Mouse (Mus musculus) midbrain, embryonic 10.5 days (tissue): ENCODE results near the gene A430005L14Rik. TPM values are rescaled to one million over a fixed set of nuclear protein-coding genes. Genes with fewer than 3 reads are reported as not detected.
"Not testable (repeated sequence)": the region's sequence is repeated elsewhere in the genome, so short reads cannot be mapped to it uniquely, and the experiment has no call there.

Source experiments
- DNase-seq: peaks from one replicate; pipeline ENCODE4 v3.0.0-alpha.2; 2017; ENCODE audit warnings: low spot score
- H3K27ac ChIP-seq: fragments of 300-500 bp; sonication (generic); replicated peaks from 2 replicates; pipeline ENCODE4 v1.5.1; 2016; ENCODE audit warnings: mild to moderate bottlenecking
- H3K27me3 ChIP-seq: fragments of 300-500 bp; sonication (generic); 2 replicates; pipeline ENCODE4 v1.6.1; 2016; ENCODE audit warnings: low read depth, mild to moderate bottlenecking; ENCODE audit not compliant: poor library complexity, severe bottlenecking
- H3K36me3 ChIP-seq: fragments of 300-500 bp; sonication (generic); 2 replicates; pipeline ENCODE4 v1.6.1; 2016; ENCODE audit warnings: mild to moderate bottlenecking, moderate library complexity
- H3K4me1 ChIP-seq: fragments of 300-500 bp; sonication (generic); 2 replicates; pipeline ENCODE4 v1.6.1; 2016
- H3K4me3 ChIP-seq: fragments of 300-500 bp; sonication (generic); 2 replicates; pipeline ENCODE4 v1.5.1; 2016; ENCODE audit warnings: mild to moderate bottlenecking, moderate library complexity
- H3K9me3 ChIP-seq: fragments of 300-500 bp; sonication (generic); replicated peaks from 2 replicates; pipeline ENCODE4 v1.6.1; 2016; ENCODE audit warnings: mild to moderate bottlenecking
- WGBS: fragments of 180-500 bp; shearing (Covaris S2); methylation state at CpG from one replicate; pipeline ENCODE4 v1.1.7; 2016; 5-methylcytosine and 5-hydroxymethylcytosine counted together
- polyA plus RNA-seq: library from polyadenylated mRNA; unstranded; fragments of >200 nt; fragmentation: Nextera tagmentation; extraction: Ambion mirVana; gene quantifications from 2 replicates; pipeline ENCODE4 v1.2.1, GENCODE M21; 2016

The A430005L14Rik gene
- 138 and 162 TPM in 2 replicates for polyA plus RNA-seq

DNA sequence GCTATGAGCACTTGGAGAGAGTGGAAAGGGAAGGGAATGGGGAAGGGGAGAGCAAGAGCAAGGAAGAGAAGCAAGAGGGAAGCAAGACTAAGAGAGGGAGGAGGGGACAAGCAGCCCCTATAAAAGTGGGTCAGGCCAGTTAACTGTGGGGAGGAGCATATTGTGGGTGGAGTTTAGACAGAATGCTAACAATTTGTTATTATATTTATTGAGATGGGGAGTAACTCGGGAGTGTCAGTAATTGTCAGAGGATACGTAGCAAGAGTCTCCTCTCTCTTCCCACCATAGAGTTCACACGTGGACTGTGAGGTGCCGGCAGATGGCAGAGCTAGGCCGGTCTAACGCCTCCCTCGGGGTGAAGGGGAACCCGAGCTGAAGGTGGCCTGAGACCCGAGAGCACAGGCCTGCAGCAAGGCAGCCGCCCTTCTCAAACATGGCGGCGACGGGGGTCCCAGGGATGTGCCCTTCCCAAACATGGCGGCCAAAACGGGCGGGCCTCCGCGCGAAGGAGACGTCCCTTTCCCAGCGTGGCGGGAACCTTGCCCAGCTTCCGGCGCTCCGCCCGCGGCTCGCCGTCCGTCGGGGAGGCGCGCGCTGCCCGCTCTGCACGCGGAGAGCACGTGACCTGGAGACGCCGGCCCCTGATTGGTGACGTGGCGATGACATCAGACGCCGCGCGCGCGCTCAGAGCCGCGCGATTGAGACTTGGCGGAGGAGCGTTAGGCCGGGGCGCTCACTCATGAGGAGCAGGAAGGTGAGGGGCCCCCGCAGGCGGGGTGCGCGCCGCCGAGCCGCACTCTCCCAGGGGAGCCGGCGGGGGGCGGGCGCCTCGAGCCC is at the start of gene A430005L14Rik:
Gene A430005L14Rik, plus strand, starts transcription at position 669 of the 837 bp plus-strand sequence.
- Histone ChIP-seq H3K27ac (peak within 1 kb of the TSS; percentile 94), H3K4me1 (peaks cover 24% of the 10 kb centered on the region), H3K36me3 (peaks cover 30% of the 10 kb centered on the region), H3K9me3 (no peaks in the 10 kb centered on the region), H3K27me3 (peaks cover 20% of the 10 kb centered on the region), H3K4me3 (peak within 1 kb of the TSS; percentile 90)
- peak; percentile 98 for DNase-seq
- WGBS, result 2% methylated on average over 67 of the region's 67 CpGs

DNA sequence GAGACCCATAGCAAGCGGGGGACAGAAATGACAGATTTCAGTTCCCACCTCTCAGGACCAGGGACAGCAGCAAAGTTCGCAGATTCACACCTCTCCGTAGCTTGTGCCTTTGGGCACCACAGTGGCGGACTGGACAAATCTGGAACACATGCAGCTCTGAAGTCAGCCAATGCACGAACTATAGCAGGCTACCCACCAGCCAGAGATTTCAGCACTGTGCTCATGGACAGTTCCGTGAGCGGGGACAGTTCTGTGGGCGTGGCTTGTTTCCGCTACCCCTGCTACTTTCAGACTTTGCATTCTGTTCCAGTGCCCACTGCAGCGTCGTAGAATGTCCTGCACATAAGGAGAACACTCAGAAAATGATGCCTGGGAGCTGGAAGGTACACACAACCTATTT is 49.5 kb upstream of the A430005L14Rik start:
- Histone ChIP-seq H3K4me1 (no peaks in the 10 kb centered on the region), H3K36me3 (no peaks in the 10 kb centered on the region), H3K9me3 (peaks cover 3% of the 10 kb centered on the region; the same call in 1 of the 2 replicates), H3K27ac (no peak overlapping the region), H3K4me3 (no peak overlapping the region), H3K27me3 (no peaks in the 10 kb centered on the region)
- peak; percentile 60 for DNase-seq
- 26% methylated on average over 11 of the region's 11 CpGs for WGBS

DNA sequence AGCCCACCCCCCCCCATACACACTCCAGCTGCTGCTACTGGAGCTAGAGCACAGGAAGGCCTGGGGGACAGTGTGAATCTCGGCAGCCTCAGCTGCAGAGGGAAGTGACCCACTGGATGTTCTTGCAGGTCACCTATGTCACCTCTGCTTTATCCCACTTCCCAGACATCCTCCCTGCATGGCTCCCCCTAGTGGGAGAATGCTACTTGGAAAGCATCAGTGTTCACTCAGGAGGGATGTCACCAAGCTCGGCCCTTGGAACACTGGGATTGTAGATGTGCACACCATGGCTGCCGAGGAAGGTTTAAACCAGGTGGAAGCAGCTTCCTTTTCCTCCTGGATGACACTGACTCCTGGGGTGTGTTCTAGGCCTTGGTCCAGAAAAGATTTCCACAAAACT is 43.4 kb upstream of the A430005L14Rik start:
- no peaks in the 10 kb centered on the region for H3K36me3 ChIP-seq

DNA sequence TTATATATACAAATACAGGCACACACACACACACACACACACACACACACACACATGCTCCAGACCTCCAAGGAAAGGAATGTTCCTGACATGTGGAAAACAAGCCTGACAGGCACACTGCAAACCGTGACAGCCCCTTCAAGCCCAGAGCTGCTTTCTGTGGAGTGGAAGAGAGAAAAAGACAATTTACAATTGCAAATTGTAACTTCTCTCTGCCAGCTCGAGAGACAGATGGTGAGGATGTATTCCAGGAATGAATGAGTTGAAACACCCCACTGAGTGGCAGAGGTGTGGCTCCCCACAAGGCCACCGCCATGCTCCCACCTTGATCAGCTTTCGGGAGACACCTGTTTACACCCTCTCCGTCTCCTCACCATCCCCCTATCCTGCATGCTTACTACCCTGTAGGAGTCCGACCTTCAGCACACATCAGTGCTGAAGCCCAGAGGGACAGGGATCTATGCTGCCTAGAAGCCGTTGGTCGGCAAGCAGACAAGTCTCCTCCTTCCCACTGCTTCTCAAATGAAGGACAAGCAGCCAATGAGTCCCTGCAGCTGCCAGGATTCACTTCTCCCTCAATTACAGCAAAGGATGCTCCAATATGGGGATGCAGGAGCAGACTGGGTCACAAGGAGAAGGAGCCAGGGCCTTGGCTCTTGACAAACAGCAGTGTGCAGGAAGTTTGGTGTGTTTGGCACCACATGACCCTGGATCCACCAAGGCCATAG is 39.1 kb upstream of the A430005L14Rik start:
- H3K4me1 ChIP-seq, result peaks cover 14% of the 10 kb centered on the region
- H3K27ac ChIP-seq, result no peak overlapping the region
- H3K4me3 ChIP-seq, result no peak overlapping the region
- no peaks in the 10 kb centered on the region for H3K9me3 ChIP-seq
- DNase-seq, result no peak
- no peaks in the 10 kb centered on the region for H3K36me3 ChIP-seq
- 57% methylated on average over 8 of the region's 8 CpGs for WGBS
- no peaks in the 10 kb centered on the region; the same call in 1 of the 2 replicates for H3K27me3 ChIP-seq

More for the DNA sequence above, 43.4 kb upstream of the A430005L14Rik start:
- peaks cover 3% of the 10 kb centered on the region; the same call in 1 of the 2 replicates for H3K9me3 ChIP-seq
- no peaks in the 10 kb centered on the region for H3K27me3 ChIP-seq
- H3K4me1 ChIP-seq, result no peaks in the 10 kb centered on the region
- no peak for DNase-seq
- H3K27ac ChIP-seq, result no peak overlapping the region
- no peak overlapping the region for H3K4me3 ChIP-seq
- 73% methylated on average over 3 of the region's 3 CpGs for WGBS

DNA sequence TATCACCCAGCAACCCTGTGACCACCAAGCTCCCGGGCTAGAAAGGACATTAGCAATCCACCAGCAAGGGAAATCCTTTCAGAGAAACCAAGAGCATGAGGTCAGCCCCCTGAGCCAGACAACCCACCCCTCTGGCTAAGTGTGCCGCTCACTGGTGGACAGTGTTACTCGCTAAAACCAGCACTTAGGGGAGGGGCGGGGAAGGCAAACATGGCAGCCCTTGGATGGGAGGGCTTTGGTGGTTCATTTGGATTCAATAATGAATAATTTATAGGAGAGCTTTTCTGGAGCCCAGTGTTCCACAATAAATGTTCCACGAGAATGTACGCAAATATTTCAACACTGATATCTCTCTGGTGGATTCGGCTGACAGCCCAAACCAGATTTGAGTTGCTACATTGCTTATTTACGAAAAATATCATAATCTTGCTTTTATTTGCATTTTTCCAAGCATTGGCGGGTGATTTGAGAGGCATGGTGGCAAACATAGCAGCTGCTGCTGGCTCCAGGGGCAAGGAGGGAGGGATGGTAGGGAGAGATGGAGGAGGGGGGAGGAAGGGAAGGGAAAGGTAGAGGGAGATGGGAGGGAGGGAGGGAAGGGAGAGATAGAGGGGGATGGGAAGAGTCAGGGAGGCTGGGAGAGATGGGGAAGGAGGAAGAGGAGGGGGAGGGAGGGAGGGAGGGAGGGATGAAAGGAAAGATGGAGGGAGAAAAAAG is 36.4 kb upstream of the A430005L14Rik start:
- Histone ChIP-seq H3K4me1 (peaks cover 14% of the 10 kb centered on the region), H3K9me3 (no peaks in the 10 kb centered on the region), H3K36me3 (no peaks in the 10 kb centered on the region), H3K27ac (peak overlapping the region; percentile 43; the same call in 1 of the 2 replicates), H3K4me3 (no peak overlapping the region), H3K27me3 (no peaks in the 10 kb centered on the region; the same call in 1 of the 2 replicates)
- WGBS, result 74% methylated on average over 9 of the region's 9 CpGs
- peak; percentile 28 for DNase-seq

DNA sequence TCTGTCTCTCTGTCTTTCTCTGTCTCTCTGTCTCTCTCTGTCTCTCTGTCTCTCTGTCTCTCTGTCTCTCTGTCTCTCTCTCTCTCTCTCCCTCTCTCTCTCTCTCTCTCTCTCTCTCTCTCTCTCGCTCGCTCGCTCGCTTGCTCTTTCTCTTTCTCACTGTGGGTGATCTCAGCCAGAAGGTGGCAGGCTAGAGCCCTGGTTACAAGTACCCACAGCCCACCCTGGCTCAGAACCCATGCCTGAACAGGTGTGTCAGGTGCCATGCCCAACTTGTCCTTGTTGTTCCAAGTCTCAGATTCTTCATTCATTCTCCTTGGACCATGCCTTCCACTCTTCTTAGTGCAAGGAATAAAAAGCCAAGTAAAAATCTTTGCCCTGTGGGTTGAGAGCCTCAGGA is 34.9 kb upstream of the A430005L14Rik start:
- not testable (repeated sequence) for H3K27ac ChIP-seq, H3K27me3 ChIP-seq, H3K9me3 ChIP-seq, H3K36me3 ChIP-seq, H3K4me3 ChIP-seq, DNase-seq
- H3K4me1 ChIP-seq, result peaks cover 14% of the 10 kb centered on the region
- WGBS, result 33% methylated on average over 4 of the region's 4 CpGs

DNA sequence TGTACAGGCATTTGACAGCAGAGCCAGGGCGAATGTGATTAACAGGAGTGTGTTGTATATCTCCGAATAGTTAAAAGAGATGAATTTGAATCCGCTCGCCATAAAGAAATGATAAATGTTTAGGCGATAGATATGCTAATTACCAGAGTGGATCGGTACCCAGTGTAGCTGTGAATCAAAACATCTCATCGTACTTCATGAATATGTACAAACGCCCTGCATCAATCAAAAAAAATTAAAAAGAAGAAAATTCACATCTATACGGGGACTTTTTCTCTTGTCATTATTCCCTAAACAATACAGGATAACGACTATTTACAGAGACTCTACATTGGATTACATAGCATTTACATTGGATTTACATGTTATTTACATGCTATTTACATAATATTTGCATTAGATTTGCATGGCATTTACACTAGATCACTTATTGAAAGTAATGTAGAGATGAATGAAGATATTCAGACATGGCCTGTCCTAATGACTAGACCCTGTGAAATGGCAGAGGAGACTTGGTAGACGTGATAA is 28.2 kb upstream of the A430005L14Rik start:
- H3K9me3 ChIP-seq, result no peaks in the 10 kb centered on the region
- peaks cover 4% of the 10 kb centered on the region for H3K4me1 ChIP-seq
- WGBS, result 89% methylated on average over 11 of the region's 11 CpGs
- H3K36me3 ChIP-seq, result no peaks in the 10 kb centered on the region
- no peak for DNase-seq
- H3K27ac ChIP-seq, result no peak overlapping the region
- no peaks in the 10 kb centered on the region for H3K27me3 ChIP-seq
- H3K4me3 ChIP-seq, result no peak overlapping the region

DNA sequence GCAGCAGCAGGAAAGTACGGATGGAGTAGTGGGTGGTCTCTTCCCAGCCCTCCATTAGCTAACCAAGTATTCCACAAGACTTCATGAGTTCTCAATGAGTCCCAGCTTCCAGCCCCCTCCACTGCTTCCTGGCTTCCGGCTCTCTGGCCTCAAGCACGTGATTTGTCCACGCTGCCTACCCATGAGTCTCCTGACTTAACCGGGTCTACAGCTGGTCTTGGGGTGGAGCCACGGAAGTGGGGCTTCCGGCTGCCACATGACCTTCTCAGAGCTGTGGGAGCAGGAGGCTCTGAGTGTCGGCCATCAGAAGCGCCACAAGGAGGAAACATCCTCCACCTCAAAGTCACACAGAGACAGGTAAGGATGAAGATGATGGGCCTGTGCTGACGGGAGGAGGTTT is 27.6 kb upstream of the A430005L14Rik start:
- WGBS, result 72% methylated on average over 10 of the region's 10 CpGs
- Histone ChIP-seq H3K27ac (no peak overlapping the region), H3K27me3 (no peaks in the 10 kb centered on the region), H3K9me3 (no peaks in the 10 kb centered on the region), H3K4me1 (peaks cover 4% of the 10 kb centered on the region), H3K4me3 (no peak overlapping the region), H3K36me3 (no peaks in the 10 kb centered on the region)
- DNase-seq, result no peak

DNA sequence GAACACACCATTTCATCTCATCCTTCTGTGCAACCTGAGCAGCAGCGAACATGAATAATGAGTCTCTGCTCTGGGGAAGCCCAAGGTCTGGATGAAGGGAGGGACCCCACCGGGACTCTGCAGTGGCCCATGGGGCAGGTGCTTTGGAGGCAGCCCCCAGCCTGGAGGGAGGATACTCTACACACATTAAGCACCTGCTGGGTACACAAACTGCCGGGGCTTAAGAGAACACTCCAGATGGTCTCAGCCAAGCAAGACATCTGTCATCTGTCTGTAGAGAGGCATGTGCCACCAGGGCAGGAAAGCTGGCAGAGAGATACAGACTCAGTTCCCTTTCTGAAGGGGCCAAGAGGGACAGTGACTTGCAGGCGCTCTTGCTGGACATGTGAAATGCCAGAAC is 27.1 kb upstream of the A430005L14Rik start:
- Histone ChIP-seq H3K36me3 (no peaks in the 10 kb centered on the region), H3K27me3 (no peaks in the 10 kb centered on the region), H3K4me3 (no peak overlapping the region), H3K4me1 (peaks cover 4% of the 10 kb centered on the region), H3K9me3 (no peaks in the 10 kb centered on the region), H3K27ac (no peak overlapping the region)
- 84% methylated on average over 4 of the region's 4 CpGs for WGBS
- DNase-seq, result no peak

DNA sequence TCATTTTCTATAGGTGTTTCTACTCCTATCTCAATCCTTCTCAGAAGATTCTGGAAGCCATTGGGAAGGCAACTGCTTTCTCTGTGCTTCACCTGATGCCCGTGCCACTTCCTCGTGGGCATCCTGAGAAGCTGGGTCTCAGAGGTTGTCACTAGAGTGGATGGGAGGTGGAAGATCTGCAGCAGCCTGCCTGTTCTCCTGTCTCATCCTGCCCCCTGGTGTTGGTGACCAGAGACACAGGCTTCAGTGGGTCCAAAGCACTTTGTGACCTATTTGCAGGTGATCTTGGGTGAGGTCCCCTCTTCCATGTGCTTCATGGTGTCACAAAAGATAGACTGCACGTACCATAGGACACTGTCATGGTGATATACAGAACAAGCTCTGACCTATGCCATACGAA is 13.8 kb upstream of the A430005L14Rik start:
- Histone ChIP-seq H3K27me3 (peaks cover 19% of the 10 kb centered on the region), H3K9me3 (no peaks in the 10 kb centered on the region), H3K36me3 (no peaks in the 10 kb centered on the region), H3K4me1 (peaks cover 13% of the 10 kb centered on the region), H3K4me3 (no peak overlapping the region), H3K27ac (no peak overlapping the region)
- WGBS, result 72% methylated on average over 4 of the region's 4 CpGs
- peak; percentile 37 for DNase-seq

DNA sequence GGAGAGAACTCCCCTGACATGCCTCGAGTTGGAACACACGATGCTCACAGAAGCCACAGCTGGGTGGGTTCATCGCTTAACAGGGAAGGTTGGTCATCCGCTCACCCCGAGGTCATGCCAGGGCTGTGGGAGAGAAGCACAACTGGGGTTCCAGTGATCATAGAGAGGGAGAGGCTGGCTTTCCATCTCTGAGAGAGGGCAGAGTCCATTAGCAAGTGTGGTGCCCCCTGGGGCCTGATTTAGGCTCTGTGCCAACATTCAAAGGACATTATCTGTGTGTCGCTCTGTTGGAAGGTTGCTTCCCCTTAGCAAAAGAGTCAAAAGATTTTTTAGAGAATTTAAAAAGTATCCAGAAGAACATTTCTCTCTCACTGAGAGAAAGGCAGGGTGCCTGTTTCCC is 12.8 kb upstream of the A430005L14Rik start:
- Histone ChIP-seq H3K27ac (no peak overlapping the region), H3K4me3 (no peak overlapping the region), H3K27me3 (peaks cover 24% of the 10 kb centered on the region), H3K9me3 (no peaks in the 10 kb centered on the region), H3K36me3 (no peaks in the 10 kb centered on the region), H3K4me1 (peaks cover 13% of the 10 kb centered on the region)
- 68% methylated on average over 6 of the region's 6 CpGs for WGBS
- DNase-seq, result no peak

DNA sequence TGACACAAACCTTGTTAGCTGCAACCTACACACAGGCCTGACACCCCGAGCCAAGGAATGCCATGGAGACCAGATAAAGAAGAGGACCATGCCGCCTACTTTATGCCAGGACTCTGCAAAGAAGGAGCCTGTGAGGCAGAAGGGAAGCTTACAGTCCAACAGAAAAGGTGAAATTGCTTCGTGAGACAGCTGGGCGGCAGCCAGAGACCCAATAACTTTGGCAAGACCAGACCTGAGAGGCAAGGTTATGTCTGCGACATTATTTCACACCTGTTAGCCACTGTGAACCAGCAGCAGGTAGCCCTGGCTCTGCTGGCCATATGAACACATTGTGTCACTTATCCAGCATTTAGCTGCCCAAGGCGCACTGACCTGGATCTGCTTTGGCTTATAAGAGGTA is 11.3 kb upstream of the A430005L14Rik start:
- no peak overlapping the region for H3K4me3 ChIP-seq

More for the DNA sequence above, 11.3 kb upstream of the A430005L14Rik start:
- Histone ChIP-seq H3K27me3 (peaks cover 24% of the 10 kb centered on the region), H3K27ac (no peak overlapping the region), H3K36me3 (no peaks in the 10 kb centered on the region), H3K4me1 (peaks cover 13% of the 10 kb centered on the region), H3K9me3 (no peaks in the 10 kb centered on the region)
- WGBS, result 88% methylated on average over 6 of the region's 6 CpGs
- DNase-seq, result no peak
